Mouse (Mus musculus) hematopoietic stem cell, adult 5-6 weeks (primary cell): ENCODE measurements around the gene Tcp11l2. TPM values are rescaled to one million over a fixed set of nuclear protein-coding genes. Genes with fewer than 3 reads are reported as not detected.

Experiments used
- ATAC-seq, 2 experiments: fragments of 125-278 bp in 1 of 2; replicated peaks in 1 of 2; 2 replicates each; pipeline ENCODE4 v1.8.0; 2016 to 2017; ENCODE audit warnings: inconsistent platforms in 2 of 2, mild to moderate bottlenecking in 2 of 2, moderate number of reproducible peaks in 2 of 2, low read depth in 1 of 2, moderate TSS enrichment in 1 of 2; ENCODE audit not compliant: low FRiP score in 2 of 2, poor library complexity in 2 of 2, severe bottlenecking in 2 of 2, insufficient read depth in 1 of 2, low TSS enrichment in 1 of 2
- total RNA-seq: library from RNA; stranded (forward); fragments of 172-1452, 232-1000 nt; gene quantifications from 2 replicates; pipeline ENCODE4 v1.2.3, GENCODE M21; 2017

The Tcp11l2 gene
- total RNA-seq, 1 experiment from 2014 or later: 21.7 TPM

DNA sequence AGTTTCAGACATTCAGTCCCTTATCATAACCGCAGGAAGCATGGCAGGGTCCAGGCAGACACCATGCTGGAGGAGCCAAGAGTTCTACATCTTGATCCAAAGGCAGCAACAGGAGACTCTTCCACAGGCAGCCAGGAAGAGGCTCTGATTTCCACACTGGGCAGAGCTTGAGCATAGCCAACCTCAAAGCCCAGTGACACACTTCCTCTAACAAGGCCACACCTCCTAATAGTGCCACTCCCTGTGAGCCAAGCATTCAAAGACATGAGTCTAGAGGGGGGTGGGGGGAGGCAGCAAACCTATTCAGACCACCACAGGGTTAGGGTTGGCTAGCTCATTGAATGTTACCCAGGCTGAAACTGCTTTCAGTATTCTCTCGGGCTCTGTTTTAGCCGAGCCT, 24.6 kb upstream of the Tcp11l2 start:
- ATAC-seq: no peak; a peak in 1 of 4 replicates

DNA sequence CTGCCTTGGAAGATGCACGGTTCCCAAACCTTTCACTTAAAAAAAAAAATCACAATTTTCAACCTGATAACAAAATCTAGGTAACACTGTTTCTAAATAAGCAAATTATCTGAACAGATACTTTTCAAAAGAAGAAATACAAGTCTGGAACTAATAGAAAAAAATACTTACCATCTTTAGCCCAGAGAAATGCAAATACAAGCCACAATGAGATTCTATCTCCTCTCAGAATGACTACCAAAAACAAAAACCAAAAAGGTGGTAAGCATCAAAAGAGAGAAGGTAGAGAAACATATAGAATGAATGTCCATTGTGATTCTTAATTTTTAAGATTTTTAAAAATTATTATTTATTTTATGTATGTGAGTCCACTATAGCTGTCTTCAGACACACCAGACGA, 23.9 kb upstream of the Tcp11l2 start:
- ATAC-seq: no peak

- ATAC-seq: 0 out of 4 replicates have a peak, but pooled peaks of 1 of the 2 experiments have one; percentile 16
Measured at GRCm38 (mm10) chr10:84554291-84555009, 22.0 kb upstream of the Tcp11l2 start.

DNA sequence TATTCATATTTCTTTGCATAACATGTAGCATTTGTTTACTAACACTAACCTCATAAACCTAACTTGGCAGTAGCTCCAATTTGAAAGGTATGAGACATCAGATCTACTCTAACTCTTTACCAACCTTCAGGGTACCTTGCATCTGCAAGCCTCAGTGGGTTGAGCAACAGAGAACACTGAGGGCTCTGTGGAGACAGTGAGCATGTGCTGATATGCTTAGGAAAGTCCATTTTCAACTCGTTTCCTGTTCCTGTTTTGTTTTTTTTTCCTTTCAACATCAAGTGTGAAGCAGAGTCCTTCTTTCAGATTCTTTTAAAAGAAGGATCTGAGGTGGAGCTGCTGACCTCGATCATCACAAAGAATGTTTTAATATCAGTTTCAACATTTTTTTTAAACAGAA, 20.3 kb upstream of the Tcp11l2 start:
- ATAC-seq: peak in 1 of 2 experiments; percentile 63; a peak in 1 of 4 replicates

DNA sequence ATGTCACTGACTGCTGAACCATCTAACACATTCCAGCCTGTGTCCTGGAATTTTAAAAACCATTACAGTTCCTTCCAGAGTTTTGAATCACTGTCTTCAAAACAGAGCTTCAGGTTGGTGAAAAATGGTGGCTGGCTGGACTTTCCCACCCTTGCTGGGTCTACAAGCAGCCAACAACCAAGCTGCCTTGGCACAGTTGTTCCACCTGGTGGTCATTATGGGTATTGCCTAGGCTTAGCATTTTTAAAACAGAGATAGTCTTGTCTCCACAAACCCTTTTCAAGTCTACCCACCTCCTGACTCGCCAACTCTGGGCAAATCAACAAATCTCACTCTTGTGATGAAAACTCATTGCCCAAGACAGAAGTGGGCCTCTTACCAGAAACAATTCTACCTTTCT, 17.9 kb upstream of the Tcp11l2 start:
- ATAC-seq: no peak

- ATAC-seq: no peak
Measured at GRCm38 (mm10) chr10:84559986-84560385, 16.4 kb upstream of the Tcp11l2 start.

DNA sequence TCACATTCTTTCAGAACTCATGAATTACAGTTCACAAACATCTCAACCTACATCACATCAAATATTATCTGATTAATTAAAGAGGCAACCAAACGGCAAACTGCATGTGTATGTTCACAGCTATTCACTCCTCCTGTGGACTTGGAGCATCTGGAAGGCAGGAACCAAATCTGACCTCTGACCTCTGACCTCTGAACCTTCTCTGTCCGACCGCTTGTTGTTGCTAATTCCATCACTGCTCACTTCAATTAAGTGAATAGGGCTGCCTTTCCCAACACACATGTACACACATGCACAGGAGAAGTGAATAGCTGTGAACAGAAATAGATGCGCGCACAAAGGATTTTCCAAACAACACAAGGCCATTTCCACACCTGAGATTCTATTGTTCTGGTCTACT, 14.3 kb upstream of the Tcp11l2 start:
- ATAC-seq: no peak

- ATAC-seq: peak; percentile 89 to 91
Measured at GRCm38 (mm10) chr10:84562567-84563554, 13.6 kb upstream of the Tcp11l2 start.

DNA sequence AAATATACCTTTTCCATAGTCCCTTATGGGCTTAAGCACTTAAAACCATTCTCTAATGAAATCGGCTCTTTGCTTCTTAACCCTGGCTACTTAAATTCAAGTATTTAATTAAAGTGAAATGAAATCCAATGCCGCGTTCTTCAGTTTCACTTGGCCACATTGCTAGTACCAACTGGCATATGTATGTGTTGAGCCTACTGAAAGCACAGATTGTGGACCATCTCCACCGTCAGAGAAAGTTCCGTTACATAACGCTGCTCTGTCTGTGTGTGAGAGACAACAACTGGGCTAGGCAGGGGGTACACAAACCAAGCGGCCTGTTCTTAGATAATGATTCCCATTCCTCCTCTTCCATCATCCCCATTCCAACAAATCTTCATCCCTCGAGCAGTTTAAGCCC, 12.0 kb upstream of the Tcp11l2 start:
- no peak for ATAC-seq

- ATAC-seq: no peak
Measured at GRCm38 (mm10) chr10:84571052-84571639, 5.3 kb upstream of the Tcp11l2 start.

DNA sequence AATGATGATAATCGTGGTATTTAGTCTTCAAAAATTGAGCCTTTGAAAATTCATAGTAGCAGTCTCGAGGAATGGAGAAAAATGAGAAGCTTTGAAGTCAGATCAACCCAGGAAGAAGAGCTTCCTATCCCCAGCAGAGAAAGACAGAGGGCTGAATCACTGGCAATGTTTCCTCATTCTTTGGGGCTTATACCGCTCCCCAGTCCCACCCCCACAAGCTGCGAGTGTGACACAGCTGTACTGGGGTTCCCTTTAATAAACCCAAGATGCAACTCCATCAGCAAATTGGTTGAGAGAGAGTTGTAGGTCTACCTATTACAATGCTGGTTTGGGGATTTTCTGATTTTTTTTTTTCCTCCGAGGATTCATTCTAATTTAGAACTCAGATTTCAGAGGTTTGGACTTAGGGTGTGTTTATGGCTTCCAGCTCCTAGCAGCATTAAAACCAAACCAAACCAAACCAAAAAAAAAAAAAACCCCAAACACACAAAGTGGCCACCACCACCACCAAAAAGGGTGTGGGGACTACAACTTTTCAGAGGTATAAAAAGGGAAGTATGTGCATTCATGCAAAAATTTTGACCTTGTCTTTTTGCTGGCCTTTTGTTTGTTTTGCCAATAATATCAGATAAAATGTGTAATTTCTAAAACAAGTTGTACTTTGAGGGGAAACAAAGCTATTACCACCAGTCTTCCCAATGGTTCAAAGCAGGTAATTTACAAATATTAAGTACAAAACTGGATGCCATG, 2.6 kb upstream of the Tcp11l2 start:
- no peak; a peak in 2 of 4 replicates for ATAC-seq

DNA sequence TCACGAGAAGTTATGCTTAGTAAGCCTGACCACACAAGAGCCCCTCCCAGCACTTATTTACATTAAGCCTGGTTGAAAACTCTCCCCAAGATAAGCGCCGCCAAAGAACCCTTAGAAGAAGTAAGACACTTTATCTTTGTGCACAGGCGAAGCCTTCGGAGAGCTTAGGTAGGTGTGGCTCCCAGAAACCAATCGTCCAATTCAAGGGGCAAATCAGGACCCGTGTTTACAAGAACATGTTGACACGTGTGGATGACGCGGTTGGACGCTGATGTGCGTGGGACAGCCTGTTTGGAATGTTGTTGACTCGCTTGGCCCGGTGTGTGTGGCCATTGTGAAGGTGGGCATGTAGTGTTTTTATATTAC, 414 bp upstream of the Tcp11l2 start:
- ATAC-seq: peak; percentile 71 to 74

- ATAC-seq: peak in 1 of 2 experiments; percentile 37
Measured at GRCm38 (mm10) chr10:84577071-84577727, 773 bp downstream of the Tcp11l2 start.

DNA sequence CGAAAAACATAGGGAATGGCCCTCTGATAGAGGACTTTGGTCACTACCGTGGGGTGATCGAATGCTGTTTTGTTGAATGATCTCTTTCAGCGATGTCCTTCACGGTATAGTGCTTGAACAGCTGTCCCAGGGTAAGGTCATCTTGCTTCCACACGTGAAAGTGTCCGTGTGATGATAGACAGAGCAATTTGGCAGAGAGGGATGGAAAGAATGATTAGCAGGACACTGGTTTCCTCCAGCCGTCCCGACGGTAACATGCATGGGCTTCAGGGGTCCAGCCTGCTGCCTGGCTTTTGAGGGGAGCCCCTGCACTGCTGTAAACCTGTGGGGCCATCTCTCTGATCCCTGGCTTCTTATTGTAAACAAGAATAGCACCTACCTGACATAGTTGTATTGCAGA, 2.3 kb downstream of the Tcp11l2 start:
- ATAC-seq: no peak

DNA sequence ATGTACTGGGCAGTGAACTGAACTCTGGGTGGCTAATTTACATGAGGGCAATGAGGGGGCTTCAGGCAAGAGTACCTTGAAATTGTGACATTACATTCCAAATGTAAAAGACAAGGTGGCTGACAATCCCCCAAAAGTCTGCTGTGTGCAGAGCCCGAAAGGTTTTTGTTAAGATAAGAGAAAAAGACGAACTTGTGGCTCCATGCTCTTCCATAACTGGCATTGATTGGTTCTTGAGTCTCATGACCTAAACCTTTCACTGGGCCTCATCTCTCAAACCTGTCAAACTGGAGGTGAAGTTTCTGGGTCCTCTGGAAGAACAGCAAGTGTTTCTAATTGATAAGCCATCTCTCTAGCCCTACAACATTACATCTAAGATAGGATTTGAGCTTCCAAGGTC, 3.1 kb downstream of the Tcp11l2 start:
- ATAC-seq: no peak

DNA sequence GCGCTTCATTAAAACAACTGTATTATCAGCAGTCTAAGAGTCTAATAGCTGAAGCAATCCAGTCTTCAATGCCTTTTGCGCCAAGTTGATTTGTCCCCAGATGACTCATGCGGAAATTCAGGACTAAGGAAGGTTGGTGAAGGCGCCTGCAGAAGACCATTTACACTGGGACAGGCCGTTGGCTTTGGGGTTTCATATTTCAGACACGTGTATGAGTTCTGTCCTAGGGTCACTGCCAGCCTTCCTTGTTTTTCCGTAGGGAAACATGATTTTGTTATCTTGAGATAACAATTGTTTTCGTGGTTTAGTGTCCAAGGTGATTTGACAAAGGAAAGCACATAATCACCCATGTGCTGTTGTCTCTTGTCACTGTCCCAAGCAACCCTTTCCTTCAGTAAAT, 4.8 kb downstream of the Tcp11l2 start:
- ATAC-seq: no peak

DNA sequence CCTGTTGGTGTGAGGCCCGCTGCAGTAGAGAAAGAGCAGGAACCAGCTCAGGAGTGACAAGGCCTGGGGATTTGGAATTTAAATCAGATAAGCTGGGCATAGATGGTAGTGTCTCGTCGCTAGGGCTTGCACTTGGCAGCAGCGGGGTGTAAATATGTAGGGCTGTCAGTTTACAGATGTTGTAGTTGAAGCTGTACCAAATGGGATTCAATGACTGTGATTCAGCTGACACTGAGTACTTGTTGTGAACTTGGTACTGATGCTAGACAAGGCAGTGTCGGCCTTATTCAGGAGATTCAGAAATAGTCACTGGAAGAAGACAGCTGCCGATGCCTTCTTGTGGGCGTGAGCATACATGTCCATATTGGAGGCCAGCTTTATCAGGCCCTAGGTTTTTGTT, 5.8 kb downstream of the Tcp11l2 start:
- ATAC-seq: no peak
